Mouse (Mus musculus) liver, adult 10 weeks (tissue): ENCODE measurements around the gene Grwd1. TPM values are rescaled to one million over a fixed set of nuclear protein-coding genes. Genes with fewer than 3 reads are reported as not detected.

Experiments used
- polyA plus RNA-seq: library from polyadenylated mRNA; stranded (reverse); fragments of 350-450 nt; fragmentation: Illumina TruSeq; extraction: RNeasy Lipid Tissue Mini Kit (QIAGEN cat#74804); gene quantifications from one replicate; pipeline ENCODE4 v1.2.3, GENCODE M21; 2014; ENCODE audit warnings: low read depth, low replicate concordance

The Grwd1 gene
- polyA plus RNA-seq, result 0.66 TPM

DNA sequence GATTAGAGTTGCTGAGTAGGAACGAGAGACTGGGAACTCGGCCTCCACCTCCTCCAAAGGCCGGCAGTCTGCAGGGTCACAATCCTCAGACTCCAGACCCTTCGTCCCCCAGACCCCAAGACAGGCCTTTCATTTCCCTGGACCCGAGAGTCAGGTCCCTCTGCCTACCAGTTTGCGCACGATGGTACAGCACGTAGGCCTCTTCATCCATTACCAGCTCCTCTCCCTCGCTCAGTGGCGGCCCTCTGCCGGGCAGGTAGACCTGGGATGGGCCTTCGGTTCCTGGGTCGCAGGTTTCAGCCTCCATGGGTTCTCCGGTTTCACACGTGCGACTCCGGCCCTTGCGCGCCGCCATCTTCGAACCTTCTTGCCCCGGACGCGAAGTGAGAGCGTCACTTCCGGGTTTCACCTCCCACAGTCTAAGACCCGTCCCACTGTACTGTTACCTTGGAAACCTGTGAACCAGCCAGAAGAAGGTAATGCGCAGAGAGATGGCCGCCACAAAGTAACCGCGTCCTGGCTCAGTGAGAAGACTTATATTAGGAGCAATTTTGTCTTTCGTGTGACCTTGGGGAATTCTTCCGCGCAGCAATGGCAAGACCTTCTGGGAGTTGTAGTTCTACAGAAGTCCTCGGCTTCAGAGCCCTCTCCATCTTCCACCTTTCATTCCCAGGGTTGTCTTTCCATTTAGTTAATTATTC is at the start of gene Grwd1:
Gene Grwd1 (minus strand): TSS at position 518 of the 701 bp plus-strand sequence.

DNA sequence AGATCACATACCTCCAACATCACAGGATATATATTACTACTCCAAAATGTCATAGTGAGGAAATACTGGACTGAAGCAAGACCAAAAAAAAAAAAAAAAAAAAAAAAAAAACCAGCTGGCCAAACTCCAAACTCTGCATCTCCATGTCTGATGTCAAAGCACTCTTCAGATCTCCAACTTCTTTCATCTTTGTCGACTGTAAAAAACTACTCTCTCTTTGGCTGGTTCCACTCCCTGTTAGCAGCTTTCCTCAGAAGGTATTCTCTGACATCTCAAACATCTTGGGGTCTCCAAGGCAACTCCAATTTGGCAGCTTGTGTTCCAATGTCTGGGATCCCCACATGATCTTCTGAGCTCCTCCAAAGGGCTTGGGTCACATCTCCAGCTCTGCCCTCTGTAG is 47.5 kb upstream of the Grwd1 start, which contains the start of gene Grin2d:
Gene Grin2d (minus strand): TSS at position 101 of the 400 bp plus-strand sequence.

DNA sequence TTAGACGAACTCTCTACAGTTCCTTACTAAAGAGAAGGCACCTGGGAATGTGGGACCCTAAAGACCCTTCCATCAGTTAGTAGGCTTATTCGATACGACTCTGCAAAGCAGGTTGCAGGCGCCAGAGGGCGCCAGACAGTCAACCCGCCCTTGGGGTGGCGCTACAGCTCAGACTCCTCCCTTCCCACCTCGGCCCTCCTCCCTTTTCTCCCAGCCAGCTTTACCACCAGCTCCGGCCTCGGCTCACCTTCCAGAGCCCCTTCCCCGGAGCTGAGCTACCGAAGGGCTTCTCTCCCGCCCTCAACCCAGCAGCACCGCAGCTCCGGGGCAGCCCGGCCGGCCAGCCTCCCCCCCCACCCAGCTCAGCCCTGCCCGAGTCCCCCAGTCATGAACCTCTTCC is 41.9 kb upstream of the Grwd1 start, which contains the start of gene Kdelr1:
Gene Kdelr1 (plus strand): TSS at position 149 of the 400 bp plus-strand sequence.

DNA sequence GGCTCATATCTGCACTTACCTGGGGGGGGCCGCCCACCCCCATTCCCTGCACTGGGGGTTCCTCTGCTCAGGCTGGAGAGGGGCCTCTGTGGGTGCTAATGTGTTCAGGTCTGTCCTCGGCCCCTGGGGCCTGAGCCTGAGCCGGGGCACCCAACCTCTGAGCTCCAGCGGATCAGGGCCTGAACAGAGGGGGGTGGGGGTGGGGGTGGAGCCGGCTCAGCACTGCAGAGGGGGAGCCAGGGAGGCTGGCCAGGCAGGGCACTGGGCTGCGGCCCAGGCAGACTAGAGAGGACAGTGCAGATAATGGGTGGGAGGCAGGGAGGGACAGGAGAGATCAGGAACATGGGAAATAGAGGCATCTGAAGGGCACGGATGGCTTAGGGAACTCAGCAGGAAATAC is 6.1 kb downstream of the Grwd1 start, which contains the start of gene Kcnj14:
Gene Kcnj14 (minus strand): TSS at position 185 of the 400 bp plus-strand sequence.

DNA sequence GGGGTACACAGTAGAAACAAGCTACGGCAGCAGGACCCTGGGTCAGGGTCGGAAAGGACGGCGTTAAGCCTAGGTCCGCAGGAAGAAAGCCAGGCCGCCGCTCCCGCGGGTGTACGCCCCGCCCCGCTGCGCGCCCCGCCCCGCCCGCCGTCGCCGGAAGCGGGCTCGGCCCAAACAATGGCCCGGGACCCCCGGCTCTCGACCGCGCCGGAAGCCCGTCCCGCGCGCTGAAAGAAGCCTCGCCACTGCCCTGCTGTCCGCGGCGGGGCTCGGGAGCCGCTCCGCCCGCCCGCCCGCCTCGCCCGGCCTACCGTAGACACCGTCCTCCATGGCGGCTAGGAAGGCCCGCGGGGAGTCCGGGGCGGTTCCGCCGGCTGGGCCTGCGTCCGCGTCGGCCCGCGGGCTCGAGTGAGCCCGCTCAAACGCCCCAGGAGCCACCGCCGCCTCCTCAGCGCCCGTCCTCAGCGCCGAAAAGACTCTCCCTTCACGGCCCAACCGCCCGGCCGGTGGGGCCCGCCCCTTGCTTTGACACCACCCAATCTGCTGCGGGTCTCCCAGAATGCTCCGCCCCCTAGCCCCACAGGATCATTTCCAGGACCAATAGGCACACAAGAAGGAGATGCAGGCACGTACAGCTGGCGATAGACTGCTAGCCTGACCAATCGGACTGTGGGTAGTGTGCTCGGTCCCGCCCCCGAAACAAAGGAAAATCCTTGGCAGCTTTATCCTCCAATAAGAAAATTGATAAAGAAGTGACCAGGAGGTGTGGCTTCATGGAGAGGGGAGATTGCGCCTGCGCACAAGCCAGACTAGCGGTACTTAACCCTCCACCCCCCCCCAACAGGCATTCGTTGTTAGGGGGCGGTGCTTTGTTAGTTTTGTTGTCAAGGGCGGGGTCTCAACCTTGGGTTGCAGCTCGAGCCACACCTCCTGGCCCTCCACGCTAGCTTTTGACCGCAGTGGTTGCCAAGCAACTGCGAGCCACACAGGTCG is 16.7 kb downstream of the Grwd1 start, which contains the start of gene Cyth2:
Gene Cyth2 (minus strand): TSS at position 795 of the 993 bp plus-strand sequence.

DNA sequence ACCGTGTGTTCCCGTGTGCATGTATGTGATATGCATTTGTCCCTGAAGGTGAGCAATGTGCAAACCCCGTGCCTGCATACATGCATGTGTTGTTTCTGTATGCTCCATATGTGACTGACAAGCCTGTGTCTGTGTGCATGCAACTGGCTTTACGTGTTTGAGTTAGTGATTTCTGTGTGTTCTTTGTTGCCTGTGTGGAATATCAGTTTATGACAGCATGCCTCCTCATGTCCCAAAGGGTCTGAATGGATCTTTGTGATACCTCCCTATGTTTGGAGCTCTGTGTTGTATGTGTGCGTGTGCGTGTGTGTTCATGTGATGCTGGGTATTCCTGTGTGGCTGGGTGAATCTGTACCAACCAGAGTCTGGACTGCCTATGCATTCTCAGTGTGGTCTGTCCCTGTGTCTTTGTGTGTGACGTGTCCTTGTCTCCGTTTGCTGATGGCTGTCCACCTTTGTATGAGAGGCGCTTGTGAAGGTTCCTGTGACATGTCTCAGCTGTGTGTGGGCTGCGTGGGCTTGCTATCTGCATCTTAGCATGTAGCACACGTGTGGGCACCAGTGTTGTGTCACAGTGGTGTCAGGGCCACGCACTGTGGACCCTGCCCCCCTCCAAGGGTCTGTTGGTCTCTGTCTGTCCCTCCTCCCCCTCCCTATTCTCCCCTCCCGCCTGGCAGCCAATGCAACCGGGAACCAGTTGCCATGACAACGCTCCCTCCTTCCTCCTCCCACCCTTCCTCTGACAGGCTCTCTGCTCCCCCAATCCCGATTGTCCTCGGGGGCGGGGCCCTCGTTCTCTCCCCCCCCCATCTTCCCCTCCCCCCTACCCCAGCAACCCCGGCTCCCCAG is 46.0 kb downstream of the Grwd1 start, which contains the start of gene Sult2b1:
Gene Sult2b1 (minus strand): TSS at position 146 of the 849 bp plus-strand sequence.

DNA sequence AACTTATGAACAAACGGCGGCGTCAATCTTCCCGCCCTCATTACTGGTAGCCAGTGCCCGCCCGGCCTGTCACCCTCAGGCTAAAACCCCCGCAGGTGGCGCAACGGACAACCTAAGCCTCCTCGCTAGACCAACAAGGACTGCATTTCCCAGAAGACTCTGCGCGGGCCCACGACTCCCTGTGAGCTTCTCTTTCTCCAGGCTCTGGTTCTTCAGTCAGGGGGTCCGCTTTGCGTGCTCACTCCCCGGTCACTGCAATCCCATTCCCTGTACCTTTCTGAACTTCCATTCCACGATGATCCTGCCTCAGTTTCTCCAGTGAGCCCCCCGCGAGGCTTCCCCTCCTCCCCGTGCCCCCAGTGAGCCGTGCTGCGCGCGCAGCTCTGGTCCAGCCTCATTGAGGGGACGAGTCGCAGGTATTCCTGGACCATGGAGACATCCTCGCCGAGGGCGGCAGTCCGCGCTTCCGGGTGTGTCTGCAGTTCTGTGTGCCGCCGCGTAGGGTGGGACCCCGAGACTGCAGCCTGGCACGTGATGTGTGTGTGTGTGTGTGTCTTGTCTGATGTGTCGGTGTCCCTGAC is 47.1 kb downstream of the Grwd1 start, which contains the start of gene Lmtk3:
Gene Lmtk3 (plus strand): TSS at position 228 of the 581 bp plus-strand sequence.

Other genes starting within 250 kb of the Grwd1 start
- not detected for gene Fgf21, start 215.5 kb downstream of the Grwd1 start, polyA plus RNA-seq
- gene Fut1, start 213.7 kb downstream of the Grwd1 start, polyA plus RNA-seq, result not detected
- gene Izumo1, start 209.1 kb downstream of the Grwd1 start, polyA plus RNA-seq, result not detected
- not detected for gene Rasip1, start 203.5 kb downstream of the Grwd1 start, polyA plus RNA-seq
- not detected for gene Mamstr, start 191.0 kb downstream of the Grwd1 start, polyA plus RNA-seq
- not detected for gene Fut2, start 164.6 kb downstream of the Grwd1 start, polyA plus RNA-seq
- gene Ntn5, start 146.9 kb downstream of the Grwd1 start, polyA plus RNA-seq, result not detected
- not detected for gene Sec1, start 136.5 kb downstream of the Grwd1 start, polyA plus RNA-seq
- not detected for gene Car11, start 131.1 kb downstream of the Grwd1 start, polyA plus RNA-seq
- 2.3 TPM for gene Dbp, start 125.9 kb downstream of the Grwd1 start, polyA plus RNA-seq
- gene Rpl18, start 115.5 kb downstream of the Grwd1 start, polyA plus RNA-seq, result 8.0 TPM
- gene Sphk2, start 112.9 kb downstream of the Grwd1 start, polyA plus RNA-seq, result 1.6 TPM
- not detected for gene Fam83e, start 109.7 kb downstream of the Grwd1 start, polyA plus RNA-seq
- not detected for gene Spaca4, start 105.1 kb downstream of the Grwd1 start, polyA plus RNA-seq
- not detected for gene Lmtk3, start 47.2 kb downstream of the Grwd1 start, polyA plus RNA-seq
- gene Sult2b1, start 46.3 kb downstream of the Grwd1 start, polyA plus RNA-seq, result not detected
- gene Cyth2, start 16.4 kb downstream of the Grwd1 start, polyA plus RNA-seq, result 9.5 TPM
- gene Kcnj14, start 6.2 kb downstream of the Grwd1 start, polyA plus RNA-seq, result not detected
- gene Kdelr1, start 41.8 kb upstream of the Grwd1 start, polyA plus RNA-seq, result 63.8 TPM
- gene Grin2d, start 47.4 kb upstream of the Grwd1 start, polyA plus RNA-seq, result not detected
- not detected for gene Syngr4, start 65.8 kb upstream of the Grwd1 start, polyA plus RNA-seq
- gene Tmem143, start 66.0 kb upstream of the Grwd1 start, polyA plus RNA-seq, result 2.9 TPM
- not detected for gene Emp3, start 90.5 kb upstream of the Grwd1 start, polyA plus RNA-seq
- gene Ccdc114, start 93.1 kb upstream of the Grwd1 start, polyA plus RNA-seq, result not detected
- gene Abcc6, start 199.4 kb upstream of the Grwd1 start, polyA plus RNA-seq, result 4.5 TPM
- gene Nomo1, start 202.8 kb upstream of the Grwd1 start, polyA plus RNA-seq, result 2.9 TPM